Mouse (Mus musculus): ENCODE measurements around the gene Pld1.

GRCm38 (mm10) chr3:28031643-28032243, 93.2 kb downstream of the Pld1 start:
- no peak for TF ChIP-seq CTCF (IDR thresholded peaks at IDR 0.05; ENCODE audit: extremely low read depth, insufficient read depth, insufficient read length, insufficient replicate concordance)
- TF ChIP-seq POLR2A (IDR thresholded peaks at IDR 0.05; ENCODE audit: low read depth, low read length): no peak
